Mouse (Mus musculus) lung, postnatal 0 days (tissue): ENCODE measurements at regions not wholly inside any gene's neighbourhood (a gene's known extent, or its start where the extent isn't known, plus 50 kb on each side); places are given as distances from the start of the nearest gene placed in this dataset.

Experiments
- ATAC-seq: fragments of 200-750 bp; cut with Nextera tagmentation; 2 replicates; pipeline ENCODE4 v1.8.0; 2017; ENCODE audit warnings: moderate library complexity
- DNase-seq: peaks from one replicate; pipeline ENCODE4 v3.0.0-alpha.2; 2016; ENCODE audit warnings: low spot score
- H3K27ac ChIP-seq: fragments of 300-500 bp; sonication (generic); 2 replicates; pipeline ENCODE4 v1.5.1; 2014; ENCODE audit warnings: antibody characterized with exemption, mild to moderate bottlenecking, low read length, mixed read lengths
- H3K27me3 ChIP-seq: fragments of 300-500 bp; sonication (generic); replicated peaks from 2 replicates; pipeline ENCODE4 v1.6.1; 2014; ENCODE audit warnings: low read length, mixed read lengths; ENCODE audit not compliant: insufficient read depth
- H3K36me3 ChIP-seq: fragments of 300-500 bp; sonication (generic); 2 replicates; pipeline ENCODE4 v1.6.1; 2014; ENCODE audit warnings: low read length, mixed read lengths; ENCODE audit not compliant: insufficient read depth
- H3K4me1 ChIP-seq: fragments of 300-500 bp; sonication (generic); 2 replicates; pipeline ENCODE4 v1.6.1; 2014; ENCODE audit warnings: antibody characterized with exemption, low read depth, low read length, mixed read lengths; ENCODE audit not compliant: insufficient read depth
- H3K4me2 ChIP-seq: fragments of 300-500 bp; sonication (generic); replicated peaks from 2 replicates; pipeline ENCODE4 v1.6.1; 2014; ENCODE audit warnings: low read depth, mild to moderate bottlenecking, low read length, moderate library complexity, mixed read lengths
- H3K4me3 ChIP-seq: fragments of 300-500 bp; sonication (generic); 2 replicates; pipeline ENCODE4 v1.5.1; 2014; ENCODE audit warnings: low read depth, low read length
- H3K9ac ChIP-seq: fragments of 300-500 bp; sonication (generic); replicated peaks from 2 replicates; pipeline ENCODE4 v1.6.1; 2014; ENCODE audit warnings: low read depth, mild to moderate bottlenecking
- H3K9me3 ChIP-seq: fragments of 300-500 bp; sonication (generic); 2 replicates; pipeline ENCODE4 v1.6.1; 2016; ENCODE audit warnings: low read length, mixed read lengths
- CTCF ChIP-seq: IDR thresholded peaks from 2 replicates; pipeline ENCODE4 v1.5.1; 2016; ENCODE audit warnings: antibody characterized with exemption, mild to moderate bottlenecking
- EP300 ChIP-seq: IDR thresholded peaks from 2 replicates; pipeline ENCODE4 v1.6.1; 2016; ENCODE audit warnings: antibody characterized with exemption, mild to moderate bottlenecking, control low read depth
- WGBS: fragments of 180-500 bp; shearing (Covaris S2); extraction: QIAGEN DNeasy Blood & Tissue Kit; methylation state at CpG from one replicate; pipeline ENCODE4 v1.1.7; 2014; 5-methylcytosine and 5-hydroxymethylcytosine counted together

DNA sequence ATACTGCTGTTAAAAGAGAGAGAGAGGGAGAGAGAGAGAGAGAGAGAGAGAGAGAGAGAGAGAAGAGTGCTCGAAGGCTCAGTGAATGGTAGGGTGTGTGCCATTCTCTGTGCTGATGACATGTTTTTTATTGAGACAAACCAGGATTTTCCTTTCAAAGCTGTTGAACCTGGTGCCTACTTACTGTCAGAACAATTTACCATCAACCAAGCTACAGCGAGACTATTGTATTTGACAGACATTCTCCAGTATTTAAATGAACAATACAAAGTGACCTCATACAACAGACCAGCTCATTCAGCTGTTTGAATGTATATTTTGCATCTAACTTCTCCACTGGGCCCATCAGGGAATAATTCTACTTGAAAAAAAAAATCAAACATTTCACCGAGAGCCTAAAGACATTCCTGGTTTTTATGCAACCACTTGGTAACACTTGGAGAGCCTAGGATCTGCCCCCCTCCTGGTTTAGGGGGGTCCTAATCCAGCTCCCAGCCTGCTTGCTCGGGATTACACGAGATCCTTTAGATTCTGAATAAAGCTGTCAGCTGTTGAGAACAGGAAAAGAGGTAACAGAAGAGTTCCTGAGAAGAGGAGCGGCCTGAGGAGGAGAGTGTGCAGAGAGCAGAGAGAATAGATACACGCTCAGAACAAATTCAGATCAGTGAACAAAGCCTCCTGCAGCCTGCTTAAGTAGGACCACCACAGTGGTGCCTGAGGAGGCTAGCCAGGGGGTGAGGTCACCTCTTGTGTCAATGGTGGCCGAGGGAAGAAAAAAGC, 117.3 kb downstream of the Anapc10 start:
- H3K36me3 ChIP-seq: no peaks in the 10 kb centered on the region
- ATAC-seq: no peak
- no peak overlapping the region for H3K9ac ChIP-seq
- no peak overlapping the region for H3K4me2 ChIP-seq
- H3K27me3 ChIP-seq: no peaks in the 10 kb centered on the region
- H3K9me3 ChIP-seq: no peaks in the 10 kb centered on the region
- WGBS: 49% methylated on average over 8 of the region's 8 CpGs
- H3K4me1 ChIP-seq: no peaks in the 10 kb centered on the region
- H3K4me3 ChIP-seq: no peak overlapping the region
- no peak overlapping the region for H3K27ac ChIP-seq
- DNase-seq: no peak
- TF ChIP-seq EP300 (no peak), CTCF (no peak)

GRCm38 (mm10) chr8:79829543-79829890, 117.9 kb downstream of the Anapc10 start:
- DNase-seq (no peak), ATAC-seq (no peak)
- Histone ChIP-seq H3K9ac (no peak overlapping the region), H3K9me3 (no peaks in the 10 kb centered on the region), H3K4me2 (peak overlapping the region; percentile 29; the same call in 1 of the 2 replicates), H3K27me3 (no peaks in the 10 kb centered on the region), H3K4me1 (no peaks in the 10 kb centered on the region), H3K4me3 (no peak overlapping the region), H3K27ac (no peak overlapping the region), H3K36me3 (no peaks in the 10 kb centered on the region)
- TF ChIP-seq EP300 (no peak), CTCF (no peak)
- WGBS: 53% methylated on average over 11 of the region's 11 CpGs

- H3K9ac ChIP-seq: no peak overlapping the region
- no peaks in the 10 kb centered on the region for H3K27me3 ChIP-seq
- H3K27ac ChIP-seq: no peak overlapping the region
- ATAC-seq (peak; percentile 37), DNase-seq (peak; percentile 47)
- H3K36me3 ChIP-seq: no peaks in the 10 kb centered on the region
- TF ChIP-seq EP300: no peak
- TF ChIP-seq CTCF: no peak
- peak overlapping the region; percentile 29; the same call in 1 of the 2 replicates for H3K4me2 ChIP-seq
- WGBS: 42% methylated on average over 19 of the region's 19 CpGs
- peak overlapping the region; percentile 10; the same call in 1 of the 2 replicates for H3K4me3 ChIP-seq
- H3K4me1 ChIP-seq: no peaks in the 10 kb centered on the region
- H3K9me3 ChIP-seq: no peaks in the 10 kb centered on the region
These were observed 118.5 kb downstream of the Anapc10 start for GRCm38 (mm10) chr8:79829941-79830633.

DNA sequence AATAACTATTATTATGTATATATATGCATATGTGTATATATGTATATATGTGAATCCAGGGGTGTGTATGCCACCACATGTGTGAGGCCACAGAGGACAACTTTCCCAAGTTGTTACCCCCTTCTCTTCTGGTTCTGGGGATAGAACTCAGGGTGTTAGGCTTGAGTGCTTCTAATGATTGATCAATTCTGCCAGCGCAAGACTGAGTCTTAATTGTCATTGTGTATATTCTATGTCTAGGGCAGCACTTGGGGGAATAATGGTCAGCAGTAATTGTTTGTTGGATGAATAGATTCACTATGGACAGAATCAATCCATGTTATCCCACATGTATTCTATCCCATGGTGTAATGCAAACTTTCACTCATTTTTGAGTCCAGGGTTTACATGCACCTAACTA, 127.3 kb downstream of the Anapc10 start:
- Histone ChIP-seq H3K4me2 (no peak overlapping the region), H3K9ac (no peak overlapping the region), H3K27ac (no peak overlapping the region), H3K9me3 (no peaks in the 10 kb centered on the region), H3K27me3 (no peaks in the 10 kb centered on the region), H3K4me1 (no peaks in the 10 kb centered on the region), H3K36me3 (no peaks in the 10 kb centered on the region), H3K4me3 (no peak overlapping the region)
- ATAC-seq (no peak), DNase-seq (no peak)
- TF ChIP-seq EP300: no peak
- WGBS: 95% methylated on average over 1 of the region's 1 CpGs

- H3K9me3 ChIP-seq: no peaks in the 10 kb centered on the region
- H3K9ac ChIP-seq: no peak overlapping the region
- WGBS: 63% methylated on average over 7 of the region's 7 CpGs
- H3K4me3 ChIP-seq: no peak overlapping the region
- H3K4me2 ChIP-seq: no peak overlapping the region
- H3K36me3 ChIP-seq: no peaks in the 10 kb centered on the region
- H3K27ac ChIP-seq: no peak overlapping the region
- H3K4me1 ChIP-seq: no peaks in the 10 kb centered on the region
- ATAC-seq (no peak), DNase-seq (no peak)
- H3K27me3 ChIP-seq: no peaks in the 10 kb centered on the region
- no peak for TF ChIP-seq EP300
- no peak for TF ChIP-seq CTCF
These were observed 138.4 kb downstream of the Anapc10 start for GRCm38 (mm10) chr8:79849982-79850514.

GRCm38 (mm10) chr8:79850519-79850918, 138.9 kb downstream of the Anapc10 start:
- 62% methylated on average over 6 of the region's 6 CpGs for WGBS
- Histone ChIP-seq H3K27me3 (no peaks in the 10 kb centered on the region), H3K27ac (no peak overlapping the region)

More at GRCm38 (mm10) chr8:79850519-79850918, 138.9 kb downstream of the Anapc10 start:
- no peak overlapping the region for H3K4me3 ChIP-seq
- no peaks in the 10 kb centered on the region for H3K9me3 ChIP-seq
- TF ChIP-seq CTCF (no peak), EP300 (no peak)
- H3K36me3 ChIP-seq: no peaks in the 10 kb centered on the region
- no peak for ATAC-seq
- no peak overlapping the region for H3K4me2 ChIP-seq
- DNase-seq: no peak
- no peaks in the 10 kb centered on the region for H3K4me1 ChIP-seq
- H3K9ac ChIP-seq: no peak overlapping the region
